Mouse (Mus musculus): ENCODE results near the gene Gm45808.
"Not testable (repeated sequence)": the region's sequence is repeated elsewhere in the genome, so short reads cannot be mapped to it uniquely, and the experiment has no call there.

Gm45808 gene

DNA sequence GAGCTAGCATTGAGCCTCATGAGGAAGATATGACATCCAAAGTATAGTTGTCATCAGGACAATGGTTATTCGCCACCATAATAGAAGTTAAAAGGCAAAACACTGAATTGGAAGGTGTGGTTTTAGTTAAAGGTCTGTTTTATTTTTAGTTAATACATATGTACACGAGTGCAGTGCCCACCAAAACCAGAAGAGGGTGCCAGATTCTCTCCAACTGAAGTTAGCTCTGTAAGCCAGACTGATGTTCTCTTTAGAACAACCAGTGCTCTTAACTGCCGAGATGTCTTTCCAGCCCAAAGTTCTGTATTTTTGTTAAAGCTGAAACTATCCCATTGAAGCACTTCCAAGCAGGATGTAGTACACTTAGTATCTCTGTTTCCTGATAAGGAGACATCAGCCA lies 15.7 kb downstream of the Gm45808 start:
- peak; percentile 77 for DNase-seq (ENCODE audit: low spot score)

DNA sequence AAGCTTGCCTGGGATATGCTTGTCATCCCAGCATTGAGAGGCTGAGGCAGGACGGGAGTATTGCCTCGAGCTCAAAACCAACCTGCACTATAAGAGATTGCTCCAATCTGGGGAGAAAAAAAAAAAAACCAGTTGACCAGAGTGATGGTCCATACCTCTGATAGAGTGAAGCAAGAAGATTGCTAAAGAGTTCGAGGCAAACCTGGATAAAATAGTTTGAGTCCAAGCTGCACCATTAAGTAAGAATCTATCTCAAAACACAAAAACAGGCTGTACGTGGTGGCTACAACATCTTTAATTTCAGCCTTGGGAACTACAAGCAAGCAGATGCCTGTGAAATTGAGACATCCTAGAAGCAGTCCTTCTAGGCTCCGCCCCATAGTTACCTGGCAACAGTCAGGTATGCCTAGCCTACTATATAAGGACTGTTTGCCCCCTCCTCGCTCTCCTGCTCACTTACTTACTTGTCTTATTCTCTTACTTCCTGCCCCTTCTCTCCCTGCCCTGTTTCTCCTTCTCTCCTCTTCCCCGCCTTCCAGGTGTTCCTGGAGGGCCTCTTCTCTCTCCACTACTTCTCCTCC lies 19.4 kb downstream of the Gm45808 start:
- DNase-seq (ENCODE audit: low spot score), result peak; percentile 29

DNA sequence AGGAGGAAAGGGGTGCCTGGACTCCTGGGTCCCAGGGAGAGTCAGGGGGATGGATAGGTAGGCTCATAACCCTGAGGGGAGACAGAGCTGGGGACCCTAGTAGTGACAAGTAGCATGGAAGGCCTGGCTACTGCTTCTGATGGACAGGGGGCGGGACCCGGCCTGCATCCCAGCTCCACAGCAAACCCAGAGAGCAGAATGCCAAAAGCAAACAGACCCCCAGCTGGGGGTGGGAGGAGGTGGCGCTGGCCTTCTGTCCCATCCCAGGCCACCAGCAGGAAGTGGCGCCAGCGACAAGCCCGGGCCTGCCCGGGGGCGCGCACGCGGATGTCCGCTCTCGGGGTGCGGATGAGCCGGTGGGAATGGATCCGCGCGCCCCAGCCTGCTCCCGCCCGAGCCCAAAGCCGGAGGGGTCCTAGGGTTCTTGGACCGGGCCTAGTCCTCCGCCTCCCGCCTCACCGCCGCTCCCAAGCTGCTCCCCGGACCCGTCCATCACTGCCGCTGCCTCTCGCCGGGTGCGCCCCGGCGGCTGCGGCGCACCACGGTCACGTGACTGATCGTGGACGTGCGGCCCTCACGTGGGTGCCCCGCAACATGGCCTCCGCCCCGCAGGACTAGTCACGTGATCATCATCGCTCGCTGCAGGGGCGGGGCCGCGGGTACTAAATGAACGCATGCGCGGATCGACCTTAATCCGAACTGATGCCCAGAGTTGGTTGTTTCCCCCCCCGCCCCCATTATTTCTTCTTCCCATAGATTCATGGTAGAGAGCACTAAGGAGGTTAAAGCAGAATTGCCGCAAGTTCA lies 20.1 kb downstream of the Gm45808 start, which contains the start of gene Bax:
Bax (minus strand) TSS at position 616 of the 807 bp plus-strand sequence.
- DNase-seq (ENCODE audit: low spot score), result peak; percentile 99

DNA sequence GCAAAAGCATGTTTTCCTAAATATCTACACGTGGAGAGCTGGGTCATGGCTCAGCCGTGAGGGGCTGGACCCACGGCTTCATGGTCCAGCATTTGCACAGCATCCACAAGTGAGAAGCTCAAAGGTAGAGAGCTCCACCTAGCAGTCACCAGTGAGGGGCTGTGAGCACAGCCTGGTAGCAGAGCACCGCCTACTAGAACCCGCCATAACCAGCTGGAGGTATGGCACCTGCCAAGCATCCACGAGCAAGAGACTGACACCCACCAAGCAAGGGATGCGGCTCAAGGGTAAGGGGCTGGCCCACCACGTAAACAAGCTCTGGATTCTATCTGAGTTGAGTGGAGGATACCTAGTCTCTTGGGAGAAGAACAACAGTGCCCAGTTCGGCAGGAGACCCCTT lies 21.1 kb downstream of the Gm45808 start:
- no peak for DNase-seq (ENCODE audit: low spot score)

DNA sequence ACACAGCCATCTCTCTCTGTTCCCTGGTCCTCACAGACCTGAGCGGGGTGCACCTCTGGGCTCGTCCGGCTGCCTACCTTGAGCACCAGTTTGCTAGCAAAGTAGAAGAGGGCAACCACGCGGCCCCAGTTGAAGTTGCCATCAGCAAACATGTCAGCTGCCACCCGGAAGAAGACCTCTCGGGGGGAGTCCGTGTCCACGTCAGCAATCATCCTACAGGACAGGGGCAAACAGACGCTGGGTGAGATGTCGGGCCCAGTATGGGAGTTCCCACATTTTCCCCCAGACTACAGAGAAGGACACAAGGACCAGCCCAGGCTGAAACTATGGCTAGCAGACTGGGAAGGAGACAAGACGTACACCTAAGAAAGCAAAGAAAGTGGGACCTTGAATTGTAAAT lies 21.5 kb downstream of the Gm45808 start:
- no peak for DNase-seq (ENCODE audit: low spot score)

DNA sequence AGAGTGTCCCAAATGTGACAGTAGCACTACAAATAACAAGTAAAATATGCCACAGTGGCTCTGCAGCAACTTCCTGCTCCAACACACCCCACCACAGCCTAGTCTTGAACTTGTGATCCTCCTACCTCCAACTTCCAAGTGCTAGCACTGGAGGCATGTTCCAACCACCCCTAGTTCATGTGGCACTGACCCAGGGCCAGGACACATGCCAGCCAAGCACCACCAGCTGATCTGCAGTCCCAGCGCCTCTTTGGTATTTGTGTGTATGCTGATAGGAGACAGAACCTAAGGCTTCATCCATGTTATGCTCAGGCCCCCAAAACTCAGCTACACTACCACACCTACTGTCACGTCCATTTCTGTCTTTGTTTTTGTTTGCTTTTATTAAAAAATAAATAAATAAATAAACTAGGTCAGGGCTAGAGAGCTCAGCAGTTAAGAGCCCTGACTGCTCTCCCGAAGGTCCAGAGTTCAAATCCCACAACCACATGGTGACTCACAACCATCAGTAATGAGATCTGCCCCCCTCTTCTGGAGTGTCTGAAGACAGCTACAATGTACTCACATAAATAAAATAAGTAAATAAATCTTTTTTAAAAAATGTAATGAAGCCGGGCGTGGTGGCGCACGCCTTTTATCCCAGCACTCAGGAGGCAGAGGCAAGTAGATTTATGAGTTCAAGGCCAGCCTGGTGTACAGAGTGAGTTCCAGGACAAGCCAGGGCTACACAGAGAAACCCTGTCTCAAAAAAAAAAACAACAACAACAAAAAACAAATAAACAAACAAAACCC lies 22.4 kb downstream of the Gm45808 start:
- DNase-seq (ENCODE audit: low spot score), result no peak

DNA sequence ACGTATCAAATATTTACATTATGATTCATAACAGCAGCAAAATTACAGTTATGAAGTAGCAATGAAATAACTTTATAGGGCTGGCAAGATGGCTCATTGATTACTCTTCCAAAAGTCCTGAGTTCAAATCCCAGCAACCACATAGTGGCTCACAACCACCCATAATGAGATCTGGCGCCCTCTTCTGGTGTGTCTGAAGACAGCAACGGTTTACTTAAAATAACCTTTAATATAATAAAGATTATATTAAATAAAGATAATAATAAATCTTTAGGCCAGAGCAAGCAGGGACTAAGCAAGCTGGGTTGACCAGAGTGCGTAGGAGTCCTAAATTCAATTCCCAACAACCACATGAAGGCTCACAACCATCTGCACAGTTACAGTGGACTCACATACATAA lies 23.7 kb downstream of the Gm45808 start:
- not testable (repeated sequence) for DNase-seq (ENCODE audit: low spot score)

DNA sequence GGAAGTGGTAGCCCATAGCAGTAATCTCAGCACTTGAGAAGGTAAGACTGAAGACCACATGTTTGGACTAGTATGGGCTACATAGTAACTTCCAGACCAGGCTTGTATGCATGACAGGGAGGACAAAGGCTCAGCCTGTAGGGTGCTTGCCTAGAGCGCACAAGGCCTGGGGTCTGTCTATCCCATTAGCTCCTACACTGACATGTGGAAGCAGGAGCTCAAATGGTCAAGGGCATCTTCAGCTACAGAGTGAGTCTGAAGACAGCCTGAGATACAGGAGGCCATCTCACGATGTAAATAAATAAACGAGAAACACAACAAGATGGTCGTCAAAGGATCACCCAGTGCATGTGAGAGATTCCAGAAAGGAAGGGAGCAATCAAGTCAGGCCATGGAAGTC lies 24.3 kb downstream of the Gm45808 start:
- no peak for DNase-seq (ENCODE audit: low spot score)

DNA sequence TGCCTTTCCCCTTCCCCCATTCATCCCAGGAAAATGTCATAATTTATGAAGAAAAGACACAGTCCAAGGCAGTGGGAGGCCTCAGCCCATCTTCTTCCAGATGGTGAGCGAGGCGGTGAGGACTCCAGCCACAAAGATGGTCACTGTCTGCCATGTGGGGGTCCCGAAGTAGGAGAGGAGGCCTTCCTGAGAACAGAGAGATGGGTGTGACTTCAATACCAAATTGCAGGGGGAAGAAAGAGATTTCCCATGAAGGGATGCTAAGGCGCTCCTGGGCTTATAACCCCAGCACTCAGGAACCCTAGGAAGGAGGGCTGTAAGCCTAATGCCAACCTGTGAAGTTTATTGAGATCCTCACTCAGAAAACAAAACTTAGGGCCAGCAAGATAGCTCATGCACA lies 24.8 kb downstream of the Gm45808 start:
- no peak for DNase-seq (ENCODE audit: low spot score)

DNA sequence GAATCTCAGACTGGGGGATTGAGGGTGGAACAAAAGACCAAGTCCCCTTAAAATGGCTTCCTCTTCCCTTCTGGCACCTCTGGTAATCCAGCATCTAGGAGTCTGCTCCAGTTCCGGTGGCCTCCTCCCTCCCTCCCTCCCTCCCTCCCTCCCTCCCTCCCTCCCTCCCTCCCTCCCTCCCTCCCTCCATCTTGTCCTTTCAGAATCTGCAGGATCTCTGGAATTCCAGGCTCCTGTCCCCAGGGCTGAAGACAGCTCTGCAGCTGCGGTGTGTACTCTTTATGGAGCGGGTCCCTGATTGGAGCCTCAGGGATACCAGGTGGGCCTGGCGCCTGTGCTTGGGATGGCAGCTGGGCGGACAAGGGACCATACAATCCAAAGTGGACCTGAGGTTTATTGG lies 25.3 kb downstream of the Gm45808 start:
- DNase-seq (ENCODE audit: low spot score), result peak; percentile 21

DNA sequence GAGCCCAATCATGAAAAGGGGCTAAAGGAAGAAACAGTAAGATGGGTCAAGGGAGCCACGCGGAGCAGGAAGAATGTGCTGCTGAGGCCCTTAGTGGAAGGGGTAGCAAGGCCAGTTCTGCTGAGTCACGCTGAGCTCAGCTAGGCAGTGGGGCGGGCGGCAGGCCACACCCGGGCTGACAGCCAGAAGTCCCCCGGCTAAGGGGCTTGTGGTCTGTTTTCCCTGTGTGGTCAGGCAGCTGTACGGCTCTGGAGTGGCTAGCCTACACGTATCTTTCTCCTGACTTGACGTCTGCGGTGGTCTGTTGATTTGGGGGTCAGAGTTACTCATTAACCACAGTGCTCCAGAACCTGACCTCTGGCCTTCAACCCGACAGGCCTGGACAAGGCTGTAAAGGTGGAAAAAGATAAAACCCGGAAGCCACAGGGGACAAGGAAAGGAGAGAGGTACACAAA lies 25.7 kb downstream of the Gm45808 start:
- peak; percentile 76 for DNase-seq (ENCODE audit: low spot score)

DNA sequence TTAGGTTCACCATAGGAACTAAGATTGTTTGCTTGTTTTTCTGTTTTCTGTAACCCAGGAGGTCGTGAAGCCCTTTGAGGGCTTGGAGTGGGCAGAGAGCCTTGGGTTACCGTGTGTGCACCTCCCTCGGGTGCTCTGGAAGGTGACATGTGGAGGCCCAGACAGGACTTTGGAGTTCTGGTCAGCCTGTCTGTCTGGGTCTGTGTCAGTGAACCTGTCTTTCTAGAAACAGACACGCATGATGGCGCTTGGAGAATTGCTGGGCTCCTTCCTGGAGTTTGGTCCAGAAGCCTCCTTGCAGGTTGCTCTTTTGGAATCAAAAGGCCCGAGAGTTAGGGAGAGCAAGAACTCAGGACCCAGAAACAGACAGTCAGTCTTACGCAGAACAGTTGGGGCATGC lies 26.2 kb downstream of the Gm45808 start:
- no peak for DNase-seq (ENCODE audit: low spot score)

DNA sequence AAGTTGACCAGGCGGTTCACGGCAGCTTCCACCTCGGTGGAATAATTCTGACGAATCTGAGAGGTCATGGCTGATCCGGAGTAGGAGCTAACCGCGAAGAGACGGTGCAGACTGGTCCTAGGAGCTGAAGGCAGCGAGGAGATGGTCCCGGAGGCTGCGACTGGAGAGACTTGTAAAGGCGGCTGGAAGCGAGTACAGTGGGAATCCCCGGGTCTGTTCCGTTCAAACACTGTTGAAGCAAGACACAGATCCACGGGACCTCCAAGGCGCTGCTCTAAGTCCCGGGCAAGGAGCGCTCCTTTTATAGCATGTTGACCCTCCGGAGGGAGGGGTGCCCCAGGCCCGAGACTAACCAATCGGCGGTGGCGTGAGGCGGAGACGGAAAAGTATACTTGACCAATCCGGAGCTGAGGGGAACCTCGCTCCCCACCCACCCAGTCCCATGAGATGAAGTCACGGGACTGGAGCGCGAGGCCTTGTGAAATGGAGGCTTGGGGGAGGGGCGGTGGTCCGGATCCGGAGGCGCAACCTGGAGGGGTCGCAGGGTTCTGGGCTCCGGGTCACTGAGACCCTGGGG lies 27.0 kb downstream of the Gm45808 start, which contains the start of gene Ftl1:
Ftl1 (minus strand) TSS at position 321 of the 577 bp plus-strand sequence.
- peak; percentile 99 for DNase-seq (ENCODE audit: low spot score)

DNA sequence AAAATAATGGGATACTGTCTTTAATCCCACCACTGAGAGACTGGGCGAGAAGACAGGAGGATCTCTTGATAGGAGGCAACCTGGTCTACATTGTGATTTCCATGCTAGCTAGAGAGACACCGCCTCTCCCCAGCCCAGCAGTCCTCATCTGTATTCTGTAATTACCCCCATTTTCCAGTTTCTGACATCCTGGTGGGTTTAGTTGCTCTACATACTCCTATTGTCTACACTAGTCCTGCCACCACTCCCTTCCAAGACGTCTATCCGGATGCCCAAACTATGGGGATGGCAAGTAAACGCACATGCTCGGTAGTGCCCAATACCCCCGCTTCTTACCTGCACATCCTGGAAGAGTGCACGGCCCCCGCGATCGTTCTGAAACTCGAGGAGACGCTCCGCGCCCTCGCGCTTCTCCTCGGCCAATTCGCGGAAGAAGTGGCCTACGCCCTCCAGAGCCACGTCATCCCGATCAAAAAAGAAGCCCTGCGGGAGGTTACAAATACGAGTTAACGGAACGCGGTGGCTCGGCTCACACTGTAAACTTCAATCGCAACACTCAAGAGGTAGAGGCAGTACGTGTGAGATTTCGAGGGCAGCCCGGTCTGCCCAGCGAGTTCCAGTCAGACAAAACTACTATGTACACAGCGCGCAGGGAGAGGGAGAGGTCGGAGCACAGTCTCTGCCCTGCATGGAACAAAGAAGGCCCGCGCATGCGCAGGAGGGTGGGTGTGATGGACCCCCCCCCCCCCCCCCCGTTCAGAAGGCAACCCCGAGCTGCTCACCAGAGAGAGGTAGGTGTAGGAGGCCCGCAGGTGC lies 27.7 kb downstream of the Gm45808 start:
- peak; percentile 85 for DNase-seq (ENCODE audit: low spot score)

DNA sequence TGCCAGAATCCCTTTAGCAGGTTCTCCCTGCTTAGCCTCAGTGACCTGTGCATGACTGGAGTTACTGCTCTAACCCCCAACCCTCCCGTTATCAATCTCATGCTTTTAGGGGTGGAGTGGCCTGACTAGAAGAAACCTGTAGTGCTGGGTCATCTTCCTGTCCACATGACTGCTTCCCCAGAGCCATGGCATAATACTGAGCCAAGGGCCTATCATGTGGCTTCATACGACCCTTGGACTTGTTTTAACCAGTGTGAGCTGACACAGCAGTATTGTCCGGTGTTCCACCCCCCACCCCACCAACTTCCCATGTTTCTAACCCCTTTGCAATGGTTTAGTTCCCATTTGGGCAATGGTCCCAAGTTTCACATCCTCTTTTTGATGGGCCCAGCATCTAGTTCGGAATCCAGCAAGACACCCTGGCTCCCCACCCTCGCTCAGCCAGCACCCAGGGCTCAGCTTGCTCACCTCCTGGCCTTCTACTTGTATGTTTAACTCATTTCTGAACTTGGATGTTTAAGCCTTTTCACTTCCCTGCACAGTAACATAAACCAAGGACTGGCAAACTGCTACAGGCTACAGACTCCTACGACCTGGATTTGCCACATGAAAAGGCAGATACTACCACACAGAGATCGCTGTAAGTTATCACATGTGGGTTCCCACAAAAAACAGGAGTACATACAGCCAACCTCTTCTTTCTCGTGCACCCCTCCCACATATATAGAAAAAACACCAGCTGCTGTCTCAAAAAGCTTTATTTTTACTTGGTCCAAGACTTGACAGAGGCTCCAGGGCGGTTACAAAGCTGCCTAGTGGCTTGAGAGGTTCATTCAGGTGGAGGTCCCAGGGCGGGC lies 29.2 kb downstream of the Gm45808 start:
- DNase-seq (ENCODE audit: low spot score), result peak; percentile 30

DNA sequence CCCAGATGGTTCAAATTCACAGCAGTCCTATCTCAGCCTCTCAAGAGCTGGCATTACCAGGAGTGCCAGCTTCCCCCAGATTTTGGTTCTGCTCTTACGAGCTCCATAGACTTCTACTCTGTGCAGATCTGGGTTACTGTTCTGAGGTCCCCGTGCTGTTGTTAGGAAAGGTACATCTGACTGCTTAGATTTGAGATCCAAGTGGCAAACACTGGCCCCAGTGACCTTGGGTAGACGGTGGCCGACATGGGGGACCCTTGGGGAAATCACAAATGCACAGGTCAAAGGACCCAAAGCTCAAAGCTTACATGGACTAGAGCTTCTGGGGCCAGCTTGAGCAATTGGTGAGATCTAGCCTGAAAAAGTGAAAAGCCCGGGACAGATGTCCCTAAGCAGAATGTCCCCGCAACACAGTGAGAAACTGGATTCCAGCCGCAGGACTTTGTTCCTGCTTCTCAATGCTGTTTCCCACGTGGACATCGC lies 29.8 kb downstream of the Gm45808 start:
- DNase-seq (ENCODE audit: low spot score), result no peak

DNA sequence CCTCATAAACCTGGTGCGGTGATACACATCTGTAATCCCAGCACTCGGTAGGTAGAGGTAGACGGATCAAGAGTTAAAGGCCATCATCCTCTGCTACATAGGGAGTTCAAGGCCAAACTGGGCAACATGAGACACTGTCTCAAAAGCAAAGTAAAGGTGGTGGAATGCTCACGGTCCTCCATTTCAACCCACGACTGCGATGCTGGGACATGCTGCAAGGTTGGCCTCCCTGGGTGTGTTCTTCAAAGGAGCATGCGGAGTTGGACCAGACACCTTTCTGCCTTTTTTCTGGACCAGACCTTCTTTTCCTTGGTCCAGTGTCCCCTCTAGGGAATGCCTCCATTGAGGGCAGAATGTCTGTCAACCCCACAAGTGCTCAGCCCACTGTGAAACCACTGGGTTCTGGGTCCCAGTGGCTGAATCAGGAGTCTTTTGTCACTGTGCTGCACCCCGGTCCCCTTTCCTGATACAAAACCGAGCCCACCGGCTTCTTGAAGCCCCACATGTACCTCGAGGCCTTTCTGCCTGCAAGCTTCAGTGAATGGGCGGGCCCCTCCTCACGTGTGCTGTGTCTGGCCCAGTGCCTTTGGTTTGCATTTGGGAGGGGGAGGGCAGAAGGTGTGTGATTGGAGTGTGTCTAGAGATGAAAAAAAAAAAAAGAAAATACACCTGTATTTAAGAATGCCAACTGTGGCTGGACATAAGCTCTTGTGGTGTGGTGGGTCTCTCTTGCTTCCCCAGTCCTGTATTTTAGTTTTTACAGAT lies 30.5 kb downstream of the Gm45808 start:
- no peak for DNase-seq (ENCODE audit: low spot score)

DNA sequence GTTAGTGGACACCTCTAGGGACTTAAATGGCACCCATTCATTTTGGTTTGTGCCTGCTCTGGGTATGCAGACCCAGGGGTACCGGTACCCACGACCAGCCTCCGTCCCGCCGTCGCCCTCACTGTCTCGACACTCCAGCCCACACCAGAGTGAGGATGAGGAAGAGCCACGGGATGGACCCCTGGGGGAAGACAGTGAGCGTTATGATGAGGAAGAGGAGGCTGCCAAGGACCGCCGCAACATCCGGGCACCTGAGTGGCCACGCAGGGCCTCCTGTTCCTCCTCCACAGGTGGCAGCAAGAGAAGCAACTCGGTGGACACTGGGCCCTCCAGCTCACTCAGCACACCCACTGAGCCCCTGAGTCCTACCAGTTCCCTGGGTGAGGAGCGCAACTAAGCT lies 31.6 kb downstream of the Gm45808 start:
- DNase-seq (ENCODE audit: low spot score), result no peak

DNA sequence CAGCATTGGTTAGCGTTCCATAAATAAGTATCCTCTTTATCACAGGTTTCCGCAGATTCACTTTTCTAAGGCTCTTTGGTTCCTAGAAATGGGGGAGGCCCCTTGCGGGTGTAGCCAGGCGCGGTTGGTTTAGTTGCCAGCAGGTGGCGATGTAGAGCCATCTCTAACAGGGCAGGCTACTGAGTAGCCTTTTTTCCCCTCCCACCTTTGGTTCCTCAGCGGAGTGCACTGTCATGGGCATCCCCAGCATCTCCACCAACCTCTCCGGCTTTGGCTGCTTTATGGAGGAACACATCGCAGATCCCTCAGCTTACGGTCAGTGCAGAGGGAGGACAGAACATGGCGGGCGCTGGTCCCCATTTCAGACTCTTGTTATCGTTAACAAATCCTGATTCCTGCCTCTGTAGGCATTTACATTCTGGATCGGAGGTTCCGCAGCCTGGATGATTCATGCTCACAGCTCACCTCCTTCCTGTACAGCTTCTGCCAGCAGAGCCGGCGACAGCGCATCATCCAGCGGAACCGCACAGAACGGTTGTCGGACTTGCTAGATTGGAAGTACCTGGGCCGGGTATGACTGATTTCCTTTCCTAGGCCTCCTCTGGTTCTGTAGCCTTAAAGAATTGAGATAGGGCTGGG lies 35.1 kb downstream of the Gm45808 start:
- DNase-seq (ENCODE audit: low spot score), result peak; percentile 90

Measured in embryo, embryonic 10 days (tissue).